Mouse (Mus musculus) adrenal gland, adult 8-10 months (tissue): ENCODE measurements at regions not wholly inside any gene's neighbourhood (a gene's known extent, or its start where the extent isn't known, plus 50 kb on each side); places are given as distances from the start of the nearest gene placed in this dataset.

ENCODE experiments used
- DNase-seq: peaks from one replicate; pipeline ENCODE4 v3.0.0; 2022

DNA sequence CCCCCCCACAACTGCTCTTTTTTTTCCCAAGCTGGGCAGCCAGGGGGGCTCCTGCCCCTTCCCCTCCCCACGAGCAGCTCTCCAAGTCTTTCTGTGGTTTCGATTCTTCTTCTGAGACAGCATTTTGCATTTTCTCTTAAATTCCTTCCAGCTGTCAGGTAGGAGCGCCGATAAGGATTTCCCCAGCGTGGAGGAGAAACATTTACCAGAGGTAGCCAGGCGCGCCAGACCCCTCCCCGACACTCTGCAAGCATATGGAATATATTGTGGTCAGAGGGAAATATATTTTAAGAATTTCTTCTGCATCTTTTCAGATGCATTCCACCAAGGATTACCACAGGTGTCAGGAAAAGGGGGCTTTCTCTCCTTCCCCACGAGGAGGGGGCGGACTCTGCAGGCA is 111.9 kb downstream of the Tbx5 start:
- DNase-seq = no peak

DNA sequence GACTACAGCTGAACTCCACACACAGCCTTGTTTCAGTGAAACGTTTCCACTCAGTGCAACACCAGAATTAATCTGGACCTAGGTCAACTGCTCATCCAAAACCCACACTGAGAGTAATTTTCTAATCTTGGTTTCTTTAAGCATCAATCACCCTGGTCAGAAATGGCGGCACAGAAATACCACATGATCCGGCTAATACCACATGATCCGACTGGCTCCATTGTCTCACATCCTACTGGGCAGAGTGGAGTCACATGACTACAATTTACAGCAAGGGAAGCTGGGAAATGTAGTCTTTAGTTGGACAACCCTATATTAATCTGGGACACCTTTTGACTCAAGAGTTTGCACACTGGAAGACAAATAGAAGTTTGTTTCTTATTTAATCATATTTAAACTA is 115.9 kb downstream of the Tbx5 start:
- DNase-seq = no peak

DNA sequence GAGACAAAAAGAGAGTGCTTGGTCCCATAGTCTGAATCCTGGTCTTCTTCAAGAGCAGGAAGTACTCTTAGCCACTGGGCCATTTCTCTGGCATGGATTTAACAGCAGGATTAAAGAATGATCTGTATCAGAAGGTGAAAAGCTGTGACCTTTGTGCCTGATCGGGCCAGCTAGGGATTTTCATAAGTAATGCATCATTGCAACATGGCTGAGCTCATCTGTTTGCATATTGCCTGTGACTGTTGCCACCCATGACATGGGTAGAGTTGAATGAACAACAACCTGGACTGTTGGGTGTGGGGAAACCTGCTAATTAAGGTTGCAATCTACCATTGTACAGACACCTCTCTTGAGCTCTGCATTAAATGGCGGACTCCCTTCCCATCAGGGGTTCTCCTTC is 119.6 kb downstream of the Tbx5 start:
- DNase-seq = no peak

- no peak for DNase-seq
Observed at GRCm38 (mm10) chr5:119953189-119953588, 120.7 kb downstream of the Tbx5 start.

DNA sequence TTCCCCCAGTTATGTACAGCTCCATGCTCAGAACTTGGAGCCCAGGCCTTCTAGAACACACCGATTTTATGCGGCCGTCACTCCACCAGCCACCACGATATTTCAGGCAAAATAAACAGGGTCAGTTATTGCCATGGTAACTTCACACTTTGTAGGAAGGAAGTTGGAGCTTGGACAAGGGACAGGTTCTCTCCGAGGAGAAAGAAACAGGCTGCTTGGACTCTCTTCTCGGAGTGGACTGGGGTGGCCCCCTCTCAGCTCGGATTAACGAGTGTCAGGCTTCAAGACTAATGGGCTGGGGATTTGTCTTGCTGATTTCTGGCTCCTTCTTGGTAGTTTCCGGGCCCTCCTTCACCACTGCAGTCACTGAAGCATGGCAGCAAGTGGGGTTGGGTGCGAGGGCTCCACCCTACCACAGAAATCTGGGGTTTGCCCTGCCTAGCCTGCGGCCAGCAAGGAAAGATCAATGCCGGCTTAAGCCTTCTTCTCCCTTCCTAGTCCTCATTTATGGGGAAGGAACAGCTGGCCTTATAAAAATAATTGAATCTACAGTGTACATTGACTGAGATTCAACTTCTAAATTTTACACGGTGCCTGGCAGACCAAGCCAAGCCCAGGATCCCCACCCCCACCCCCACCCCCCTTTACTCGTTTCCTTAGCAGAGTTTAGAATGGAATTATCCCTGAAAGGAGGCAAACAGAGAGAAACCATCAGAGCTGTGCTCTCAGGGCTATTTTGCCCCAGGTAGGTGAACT is 121.5 kb downstream of the Tbx5 start:
- no peak for DNase-seq

GRCm38 (mm10) chr5:119958942-119959341 is 126.5 kb downstream of the Tbx5 start:
- DNase-seq = no peak

DNA sequence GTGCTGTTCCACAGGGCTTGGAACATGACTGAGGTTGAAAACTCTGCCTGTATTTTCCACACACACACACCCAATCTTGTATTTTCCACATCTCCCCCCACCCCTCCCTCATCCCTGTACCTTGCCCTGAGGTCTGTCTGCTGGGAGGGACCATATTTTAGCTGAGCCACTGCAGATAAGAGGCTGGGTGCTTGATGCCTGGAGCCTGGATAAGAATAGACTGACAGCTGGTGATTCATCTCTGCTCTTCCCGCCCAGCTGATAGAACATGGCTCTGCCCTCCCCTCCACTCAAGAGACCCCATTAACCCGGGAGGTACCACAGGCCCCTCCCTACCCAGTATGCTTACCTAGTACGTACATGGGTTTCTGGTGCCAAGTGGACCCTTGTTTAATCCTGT is 132.3 kb downstream of the Tbx5 start:
- no peak for DNase-seq

DNA sequence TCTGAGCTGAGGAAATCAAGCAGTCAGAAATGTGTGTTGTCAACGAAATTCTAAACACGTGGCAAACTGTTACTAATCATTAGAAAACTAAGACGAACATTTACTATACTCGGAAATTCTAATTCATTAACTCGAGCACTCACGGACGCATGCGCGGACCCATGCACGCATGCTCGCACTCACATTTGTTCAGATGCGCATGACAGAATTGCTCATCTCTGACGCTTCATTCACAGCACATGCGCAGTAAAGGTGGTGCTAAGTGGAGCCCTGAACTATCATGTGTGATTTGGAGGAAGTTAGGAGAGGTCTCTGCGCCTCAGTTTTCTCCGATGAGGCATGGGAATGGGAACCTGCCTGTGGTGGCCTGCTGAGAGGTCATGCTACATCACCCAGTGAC is 138.8 kb downstream of the Tbx5 start:
- no peak for DNase-seq

GRCm38 (mm10) chr5:119972802-119973437 is 140.5 kb downstream of the Tbx5 start:
- peak; percentile 8 for DNase-seq

DNA sequence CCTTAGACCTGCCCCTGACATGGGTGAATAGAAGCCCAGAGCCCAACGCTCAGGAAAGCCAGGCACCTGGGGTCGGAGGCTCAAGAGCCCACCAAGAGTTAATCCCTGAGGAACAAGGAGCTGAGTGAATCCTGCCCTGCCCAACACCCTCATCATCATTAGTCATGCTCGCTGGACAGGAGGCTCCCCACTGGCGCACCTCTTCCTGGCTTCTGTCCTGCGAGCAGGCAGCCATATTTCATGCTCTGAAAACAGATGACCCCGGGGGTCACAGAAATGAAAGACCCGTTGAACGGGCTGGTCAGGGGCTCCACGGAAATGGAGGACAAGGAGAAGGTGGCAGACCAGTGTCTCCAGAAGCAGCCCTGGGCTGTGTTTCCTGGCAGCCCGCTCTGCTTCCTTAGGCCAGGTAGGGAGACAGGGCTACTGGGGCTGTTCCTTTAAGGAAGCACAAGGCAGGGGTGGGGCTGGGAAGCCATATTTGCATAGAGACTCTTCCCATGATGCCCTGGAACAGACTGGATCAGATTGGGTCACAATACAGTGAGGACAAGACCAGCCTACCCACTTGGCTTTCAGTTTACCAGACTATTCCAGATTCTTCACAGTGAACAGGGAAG is 138.1 kb upstream of the Rbm19 start:
- no peak for DNase-seq

DNA sequence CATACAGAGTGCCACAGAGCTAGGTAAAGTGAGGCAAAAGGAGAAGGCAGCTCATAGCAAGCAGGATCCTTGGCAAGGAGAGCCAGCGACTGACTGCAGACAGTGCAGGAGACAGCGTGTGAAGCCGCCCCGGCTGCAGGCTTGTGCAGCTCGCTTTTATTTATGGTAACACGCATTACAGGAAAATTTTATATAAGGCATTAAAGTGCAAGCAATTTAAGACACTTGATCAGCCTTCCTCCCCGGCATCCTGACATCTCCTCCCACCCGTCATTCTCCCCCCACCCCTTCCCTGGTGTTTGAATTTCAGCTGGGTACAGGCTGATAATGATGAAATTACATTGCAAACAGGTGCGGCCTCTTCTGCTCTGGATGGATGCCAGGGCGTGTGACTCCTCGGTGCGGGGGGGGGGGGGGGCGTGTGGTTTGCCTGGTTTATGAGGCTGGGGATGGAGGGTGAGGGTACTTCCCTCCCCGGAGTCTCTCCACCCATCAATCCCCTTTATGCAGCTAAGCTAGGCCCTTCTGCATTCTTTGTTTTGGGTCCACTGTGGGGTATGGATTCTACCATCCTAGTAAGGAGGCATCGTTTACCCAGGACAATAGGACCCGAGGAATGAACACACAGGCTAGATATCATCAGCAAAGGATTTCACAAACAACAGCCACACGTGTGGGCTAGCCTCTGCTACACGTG is 135.0 kb upstream of the Rbm19 start:
- DNase-seq = no peak

- no peak for DNase-seq
Observed at GRCm38 (mm10) chr5:119984206-119984605, 132.1 kb upstream of the Rbm19 start.

GRCm38 (mm10) chr5:119992130-119992529 is 124.1 kb upstream of the Rbm19 start:
- no peak for DNase-seq

DNA sequence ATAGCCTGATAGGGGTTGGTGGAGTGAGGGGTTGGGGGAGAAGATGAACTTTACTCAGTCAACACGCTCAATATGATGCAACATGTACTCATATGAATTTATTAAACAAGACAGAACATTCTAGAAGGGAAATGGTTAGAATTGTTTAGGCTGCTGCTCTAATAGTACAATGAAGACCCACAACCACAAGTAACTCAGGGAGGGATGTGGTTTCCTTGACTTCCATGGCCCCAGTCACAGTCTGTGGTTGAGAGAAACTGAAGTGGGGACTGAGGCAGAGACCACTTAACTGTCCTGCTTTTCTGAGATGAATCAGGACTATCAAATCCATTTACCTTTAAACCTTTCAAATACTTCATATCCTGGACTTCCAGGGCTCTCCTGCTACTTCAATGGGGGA is 120.5 kb upstream of the Rbm19 start:
- DNase-seq = no peak

- DNase-seq = no peak
Observed at GRCm38 (mm10) chr5:120005696-120006469, 110.4 kb upstream of the Rbm19 start.

DNA sequence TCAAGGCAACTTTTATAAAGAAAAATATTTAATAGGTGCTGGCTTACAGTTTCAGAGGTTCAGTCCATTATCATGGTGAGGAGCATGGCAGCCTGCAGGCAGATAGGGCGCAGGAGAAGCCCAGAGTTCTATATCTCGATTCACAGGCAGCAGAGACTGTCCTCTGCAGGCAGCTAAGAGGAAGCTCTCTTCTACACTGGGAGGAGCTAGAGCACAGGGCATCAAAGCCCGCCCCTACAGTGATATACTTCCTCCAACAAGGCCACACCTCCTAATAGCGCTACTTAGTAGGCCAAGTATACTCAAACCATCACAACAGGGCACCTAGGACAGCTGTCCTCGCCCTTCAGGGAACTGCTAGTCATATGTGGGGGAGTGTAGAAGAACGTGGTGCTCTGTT is 108.5 kb upstream of the Rbm19 start:
- no peak for DNase-seq

GRCm38 (mm10) chr5:120008306-120008705 is 108.0 kb upstream of the Rbm19 start:
- no peak for DNase-seq

GRCm38 (mm10) chr5:120015417-120015816 is 100.8 kb upstream of the Rbm19 start:
- DNase-seq = no peak

DNA sequence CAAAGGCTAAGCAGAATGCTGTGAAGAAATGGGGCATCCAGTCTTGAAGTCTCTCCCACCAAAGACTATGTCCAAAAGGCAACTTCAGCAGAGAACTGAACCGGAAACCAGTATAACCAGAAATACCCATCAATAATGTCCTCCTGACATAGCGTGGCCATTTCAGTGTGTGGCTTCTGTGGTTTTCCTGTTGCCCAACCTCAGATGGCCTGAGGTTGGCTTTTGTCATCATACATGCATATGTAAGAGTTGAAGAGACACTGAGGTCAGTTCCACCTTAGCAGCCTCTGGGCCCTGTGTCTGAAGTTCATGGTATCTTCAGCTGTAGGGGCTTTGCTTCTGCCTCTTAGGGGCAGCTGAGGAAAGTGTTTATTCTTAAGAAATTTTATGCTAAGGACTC is 98.1 kb upstream of the Rbm19 start:
- no peak for DNase-seq

GRCm38 (mm10) chr5:120020748-120021147 is 95.5 kb upstream of the Rbm19 start:
- DNase-seq = no peak

- DNase-seq = no peak
Observed at GRCm38 (mm10) chr5:120022276-120022675, 94.0 kb upstream of the Rbm19 start.

GRCm38 (mm10) chr5:120024071-120024470 is 92.2 kb upstream of the Rbm19 start:
- DNase-seq = no peak

DNA sequence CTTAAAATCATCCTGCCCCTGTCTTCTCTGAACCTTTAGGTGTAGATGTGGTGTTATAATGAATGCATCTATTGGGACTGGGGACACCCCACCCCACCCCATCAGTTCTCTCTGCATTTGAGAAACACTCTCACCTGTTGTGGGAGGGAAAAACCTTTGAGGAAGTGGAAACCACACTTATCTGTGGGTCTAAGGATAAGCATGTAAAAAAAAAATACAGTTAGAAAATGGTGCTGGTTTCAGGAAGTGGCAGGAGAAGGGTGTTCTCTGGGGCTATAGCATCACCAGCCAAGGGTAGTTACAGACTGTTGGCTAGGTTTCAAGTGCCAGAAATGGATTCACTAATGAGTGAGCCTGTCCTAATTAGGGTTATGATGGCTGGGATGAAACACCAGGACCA is 91.1 kb upstream of the Rbm19 start:
- no peak for DNase-seq
